Mouse (Mus musculus): ENCODE measurements around the gene Aldh1a2. TPM values are rescaled to one million over a fixed set of nuclear protein-coding genes. Genes with fewer than 3 reads are reported as not detected.

The Aldh1a2 gene
- total RNA-seq, 1 experiment = 1.5 TPM

DNA sequence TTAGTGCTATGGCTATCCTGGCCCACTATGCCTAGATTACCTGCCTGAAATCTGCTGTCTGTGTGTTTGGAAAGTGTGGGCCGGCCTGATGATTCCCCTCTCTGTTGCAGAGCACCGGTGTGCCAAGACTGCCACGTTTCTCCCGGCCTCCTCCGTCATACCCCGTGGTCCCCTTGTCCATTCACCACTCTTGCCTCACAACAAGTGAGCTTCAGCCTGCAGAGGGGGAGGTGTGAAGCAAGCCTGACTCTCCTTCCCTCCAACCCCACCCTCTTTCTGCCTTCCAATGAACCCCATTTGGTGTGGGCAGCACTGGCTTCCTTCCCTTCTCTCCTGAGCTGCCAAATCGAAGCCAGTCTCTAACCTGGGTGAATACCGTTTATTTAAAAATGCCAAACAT is 79.9 kb downstream of the Aldh1a2 start:
- Histone ChIP-seq H3K9ac (ENCODE audit: insufficient read depth, low read depth, low read length, poor library complexity, severe bottlenecking) (no peak overlapping the region), H3K4me1 (ENCODE audit: control insufficient read depth in 2 of 2, insufficient read depth in 2 of 2, low read length in 2 of 2, poor library complexity in 1 of 2) (no peaks in the 10 kb centered on the region), H3K27ac (ENCODE audit: insufficient read depth, low read depth, low read length, poor library complexity, severe bottlenecking) (no peak overlapping the region), H3K4me3 (ENCODE audit: insufficient read depth in 1 of 2, low read depth in 1 of 2, low read length in 2 of 2, poor library complexity in 1 of 2, severe bottlenecking in 1 of 2) (no peak overlapping the region), H3K9me3 (ENCODE audit: control insufficient read depth, insufficient read depth, low read depth, low read length) (no peaks in the 10 kb centered on the region), H3K36me3 (ENCODE audit: control insufficient read depth, insufficient read depth, low read length, poor library complexity, severe bottlenecking) (no peaks in the 10 kb centered on the region)
- TF ChIP-seq MAFK (IDR thresholded peaks at IDR 0.05; ENCODE audit: insufficient read depth, low read depth, low read length) (no peak), HCFC1 (IDR thresholded peaks at IDR 0.05; ENCODE audit: borderline replicate concordance, insufficient read depth, low read length) (no peak), ZC3H11A (IDR thresholded peaks at IDR 0.05; ENCODE audit: borderline replicate concordance, low read depth, low read length) (no peak), ZNF384 (IDR thresholded peaks at IDR 0.05; ENCODE audit: low read depth, low read length) (no peak), CHD2 (IDR thresholded peaks at IDR 0.05; ENCODE audit: low read depth, low read length) (no peak)
- in situ Hi-C loops (cut with MboI; ENCODE audit: low sequenced_read_pairs in 2 of 2, unreplicated experiment in 2 of 2) = no loop called here
- no peak for DNase-seq (ENCODE audit: low read depth, low spot score)

DNA sequence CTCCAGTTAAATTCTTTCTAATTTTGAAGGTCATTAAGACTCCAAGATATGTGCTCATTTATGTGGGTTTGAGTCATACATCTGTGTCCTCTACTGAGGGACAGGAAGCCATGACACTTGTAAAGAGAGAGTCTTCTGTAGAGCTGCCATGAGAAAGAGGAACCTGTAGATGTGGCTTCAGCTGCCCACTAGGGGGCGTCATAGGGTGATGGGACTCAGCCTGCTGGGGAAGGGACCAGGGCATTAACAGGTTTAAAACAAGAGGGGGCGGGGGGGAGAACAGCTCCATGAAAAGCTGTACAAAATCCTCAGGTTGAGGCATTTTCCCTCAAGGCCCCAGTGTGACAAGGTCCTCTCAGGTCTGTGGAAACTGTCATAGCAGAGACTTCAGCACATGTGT is 88.0 kb downstream of the Aldh1a2 start:
- in situ Hi-C loops (cut with MboI; ENCODE audit: low sequenced_read_pairs in 2 of 2, unreplicated experiment in 2 of 2) = no loop called here

DNA sequence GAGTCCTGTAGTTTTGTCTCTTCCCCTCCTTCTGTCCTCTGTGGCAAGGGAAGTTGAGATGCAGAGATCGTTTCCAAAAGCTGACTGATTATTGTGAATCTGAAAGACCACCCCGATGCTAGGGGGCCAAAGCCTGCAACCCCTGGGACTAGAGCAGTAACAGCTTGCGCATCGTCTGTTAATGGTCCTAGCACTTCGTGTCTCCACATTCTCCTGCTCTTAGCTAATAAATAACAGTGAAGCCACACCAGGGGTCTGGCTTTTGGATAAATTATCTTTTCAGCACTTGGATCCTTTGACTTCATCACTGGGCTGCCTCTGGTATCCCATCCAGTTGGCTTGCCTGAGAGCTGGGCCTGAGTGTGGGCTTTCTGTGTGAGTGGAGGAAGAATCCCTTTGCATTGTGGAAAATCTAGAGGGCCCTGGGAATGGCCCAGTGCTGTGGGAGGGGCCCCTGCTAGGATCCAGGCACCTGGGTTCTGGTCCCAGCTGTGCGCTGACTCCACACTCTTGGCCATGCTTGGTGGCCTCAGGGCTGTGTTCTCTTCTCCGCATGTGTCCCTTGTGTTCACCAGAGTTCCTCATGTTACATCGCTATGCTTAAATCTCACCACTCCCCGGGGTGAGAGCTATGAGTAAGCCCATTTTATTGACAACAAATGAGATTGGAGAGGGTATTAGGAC is 91.7 kb downstream of the Aldh1a2 start:
- Histone ChIP-seq H3K4me1 (ENCODE audit: control insufficient read depth in 2 of 2, insufficient read depth in 2 of 2, low read length in 2 of 2, poor library complexity in 1 of 2) (no peaks in the 10 kb centered on the region), H3K9me3 (ENCODE audit: control insufficient read depth, insufficient read depth, low read depth, low read length) (no peaks in the 10 kb centered on the region), H3K9ac (ENCODE audit: insufficient read depth, low read depth, low read length, poor library complexity, severe bottlenecking) (no peak overlapping the region), H3K4me3 (ENCODE audit: insufficient read depth in 1 of 2, low read depth in 1 of 2, low read length in 2 of 2, poor library complexity in 1 of 2, severe bottlenecking in 1 of 2) (no peak overlapping the region), H3K27ac (ENCODE audit: insufficient read depth, low read depth, low read length, poor library complexity, severe bottlenecking) (no peak overlapping the region), H3K36me3 (ENCODE audit: control insufficient read depth, insufficient read depth, low read length, poor library complexity, severe bottlenecking) (no peaks in the 10 kb centered on the region)
- in situ Hi-C loops (cut with MboI; ENCODE audit: low sequenced_read_pairs in 2 of 2, unreplicated experiment in 2 of 2) = no loop called here
- TF ChIP-seq CHD2 (IDR thresholded peaks at IDR 0.05; ENCODE audit: low read depth, low read length) = no peak
- TF ChIP-seq MAFK (IDR thresholded peaks at IDR 0.05; ENCODE audit: insufficient read depth, low read depth, low read length) = no peak
- TF ChIP-seq ZC3H11A (IDR thresholded peaks at IDR 0.05; ENCODE audit: borderline replicate concordance, low read depth, low read length) = no peak
- TF ChIP-seq ZNF384 (IDR thresholded peaks at IDR 0.05; ENCODE audit: low read depth, low read length) = no peak
- no peak for TF ChIP-seq HCFC1 (IDR thresholded peaks at IDR 0.05; ENCODE audit: borderline replicate concordance, insufficient read depth, low read length)
- no peak for DNase-seq (ENCODE audit: low read depth, low spot score)

More for the DNA sequence above, 88.0 kb downstream of the Aldh1a2 start:
- DNase-seq (ENCODE audit: low read depth, low spot score) = peak; percentile 31
- no peaks in the 10 kb centered on the region for H3K36me3 ChIP-seq (ENCODE audit: control insufficient read depth, insufficient read depth, low read length, poor library complexity, severe bottlenecking)
- H3K4me1 ChIP-seq (ENCODE audit: control insufficient read depth in 2 of 2, insufficient read depth in 2 of 2, low read length in 2 of 2, poor library complexity in 1 of 2) = no peaks in the 10 kb centered on the region
- TF ChIP-seq CHD2 (IDR thresholded peaks at IDR 0.05; ENCODE audit: low read depth, low read length) = no peak
- TF ChIP-seq MAFK (IDR thresholded peaks at IDR 0.05; ENCODE audit: insufficient read depth, low read depth, low read length) = no peak
- no peak for TF ChIP-seq ZC3H11A (IDR thresholded peaks at IDR 0.05; ENCODE audit: borderline replicate concordance, low read depth, low read length)
- TF ChIP-seq ZNF384 (IDR thresholded peaks at IDR 0.05; ENCODE audit: low read depth, low read length) = no peak
- H3K9me3 ChIP-seq (ENCODE audit: control insufficient read depth, insufficient read depth, low read depth, low read length) = no peaks in the 10 kb centered on the region
- H3K27ac ChIP-seq (ENCODE audit: insufficient read depth, low read depth, low read length, poor library complexity, severe bottlenecking) = no peak overlapping the region
- no peak overlapping the region for H3K4me3 ChIP-seq (ENCODE audit: insufficient read depth in 1 of 2, low read depth in 1 of 2, low read length in 2 of 2, poor library complexity in 1 of 2, severe bottlenecking in 1 of 2)
- H3K9ac ChIP-seq (ENCODE audit: insufficient read depth, low read depth, low read length, poor library complexity, severe bottlenecking) = no peak overlapping the region

DNA sequence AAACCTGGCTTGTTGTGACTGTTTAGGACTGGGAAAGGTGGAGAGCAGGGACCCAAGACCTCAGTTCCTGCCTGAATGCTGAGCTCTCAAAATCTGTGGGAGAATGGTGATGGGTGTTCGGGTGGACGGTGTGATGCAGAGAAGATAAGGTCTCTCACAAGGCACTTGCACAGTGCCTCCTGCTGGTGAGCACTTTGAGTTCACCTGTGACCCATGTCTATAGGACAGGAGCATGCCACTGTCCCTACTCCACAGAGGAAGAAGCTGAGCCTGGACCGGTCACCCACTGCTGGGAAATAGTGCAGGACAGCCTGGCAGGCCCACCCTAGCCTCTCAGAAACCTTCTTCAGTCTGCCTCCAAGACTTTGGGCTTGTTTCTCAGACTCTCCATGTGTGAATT is 100.4 kb downstream of the Aldh1a2 start:
- H3K27ac ChIP-seq (ENCODE audit: insufficient read depth, low read depth, low read length, poor library complexity, severe bottlenecking) = no peak overlapping the region
- TF ChIP-seq ZNF384 (IDR thresholded peaks at IDR 0.05; ENCODE audit: low read depth, low read length) (no peak), MAFK (IDR thresholded peaks at IDR 0.05; ENCODE audit: insufficient read depth, low read depth, low read length) (no peak), CHD2 (IDR thresholded peaks at IDR 0.05; ENCODE audit: low read depth, low read length) (no peak), HCFC1 (IDR thresholded peaks at IDR 0.05; ENCODE audit: borderline replicate concordance, insufficient read depth, low read length) (no peak), ZC3H11A (IDR thresholded peaks at IDR 0.05; ENCODE audit: borderline replicate concordance, low read depth, low read length) (no peak)
- H3K9ac ChIP-seq (ENCODE audit: insufficient read depth, low read depth, low read length, poor library complexity, severe bottlenecking) = no peak overlapping the region
- H3K4me3 ChIP-seq (ENCODE audit: insufficient read depth in 1 of 2, low read depth in 1 of 2, low read length in 2 of 2, poor library complexity in 1 of 2, severe bottlenecking in 1 of 2) = no peak overlapping the region
- H3K9me3 ChIP-seq (ENCODE audit: control insufficient read depth, insufficient read depth, low read depth, low read length) = no peaks in the 10 kb centered on the region
- no peak for DNase-seq (ENCODE audit: low read depth, low spot score)
- no peaks in the 10 kb centered on the region; a peak in 1 of 4 replicates for H3K4me1 ChIP-seq (ENCODE audit: control insufficient read depth in 2 of 2, insufficient read depth in 2 of 2, low read length in 2 of 2, poor library complexity in 1 of 2)
- H3K36me3 ChIP-seq (ENCODE audit: control insufficient read depth, insufficient read depth, low read length, poor library complexity, severe bottlenecking) = no peaks in the 10 kb centered on the region
- in situ Hi-C loops (cut with MboI; ENCODE audit: low sequenced_read_pairs in 2 of 2, unreplicated experiment in 2 of 2) = no loop called here
